Mouse (Mus musculus) inflammation-experienced regulatory T-cells, adult 6 months (primary cell): ENCODE data around the gene Hist3h2ba. TPM values are rescaled to one million over a fixed set of nuclear protein-coding genes. Genes with fewer than 3 reads are reported as not detected.

Experiments used
- ATAC-seq: one replicate; pipeline ENCODE4 v1.8.0; 2017
- polyA plus RNA-seq, 3 experiments: library from polyadenylated mRNA; unstranded; fragments of 100-300 nt; shearing (Covaris generic); gene quantifications; one replicate each; pipeline ENCODE4 v1.2.1; 2017

Hist3h2ba gene
- polyA plus RNA-seq, 3 experiments from 2014 or later, result 2.9 to 5.2 (median 4.3) TPM

GRCm38 (mm10) chr11:58939088-58939439 lies 9.7 kb upstream of the Hist3h2ba start:
- ATAC-seq, result no peak

GRCm38 (mm10) chr11:58944136-58944535 lies 4.6 kb upstream of the Hist3h2ba start:
- ATAC-seq, result no peak

- no peak for ATAC-seq
Measured at GRCm38 (mm10) chr11:58947306-58947705, 1.4 kb upstream of the Hist3h2ba start.

GRCm38 (mm10) chr11:58947798-58948528 lies 757 bp upstream of the Hist3h2ba start:
- peak; percentile 27 for ATAC-seq

- no peak for ATAC-seq
Measured at GRCm38 (mm10) chr11:58949480-58950431, 1.0 kb downstream of the Hist3h2ba start.

GRCm38 (mm10) chr11:58951210-58951609 lies 2.5 kb downstream of the Hist3h2ba start:
- ATAC-seq, result no peak

- no peak for ATAC-seq
Measured at GRCm38 (mm10) chr11:58953351-58954169, 4.8 kb downstream of the Hist3h2ba start.

GRCm38 (mm10) chr11:58954170-58954419 lies 5.4 kb downstream of the Hist3h2ba start:
- peak; percentile 33 for ATAC-seq

GRCm38 (mm10) chr11:58954420-58955142 lies 5.9 kb downstream of the Hist3h2ba start, which contains the start of the genes Hist3h2a and Trim17:
Gene Hist3h2a, plus strand, starts transcription at chr11:58954685.
Gene Trim17, plus strand, starts transcription at chr11:58954685.
- ATAC-seq, result peak; percentile 95

GRCm38 (mm10) chr11:58955143-58955867 lies 6.6 kb downstream of the Hist3h2ba start:
- ATAC-seq, result peak; percentile 9

GRCm38 (mm10) chr11:58955868-58956257 lies 7.1 kb downstream of the Hist3h2ba start:
- ATAC-seq, result no peak

GRCm38 (mm10) chr11:58957226-58957914 lies 8.7 kb downstream of the Hist3h2ba start:
- no peak for ATAC-seq

GRCm38 (mm10) chr11:58958536-58958935 lies 9.8 kb downstream of the Hist3h2ba start:
- no peak for ATAC-seq

GRCm38 (mm10) chr11:58959186-58959825 lies 10.6 kb downstream of the Hist3h2ba start:
- no peak for ATAC-seq

- ATAC-seq, result peak; percentile 90
Measured at GRCm38 (mm10) chr11:58959921-58960465, 11.3 kb downstream of the Hist3h2ba start.

- no peak for ATAC-seq
Measured at GRCm38 (mm10) chr11:58961364-58962177, 12.9 kb downstream of the Hist3h2ba start.

- no peak for ATAC-seq
Measured at GRCm38 (mm10) chr11:58963543-58963942, 14.8 kb downstream of the Hist3h2ba start.

GRCm38 (mm10) chr11:58964216-58964615 lies 15.5 kb downstream of the Hist3h2ba start:
- ATAC-seq, result no peak
